22 mouse cellular contexts compared by ENCODE assay signal in the genomic region with DNA sequence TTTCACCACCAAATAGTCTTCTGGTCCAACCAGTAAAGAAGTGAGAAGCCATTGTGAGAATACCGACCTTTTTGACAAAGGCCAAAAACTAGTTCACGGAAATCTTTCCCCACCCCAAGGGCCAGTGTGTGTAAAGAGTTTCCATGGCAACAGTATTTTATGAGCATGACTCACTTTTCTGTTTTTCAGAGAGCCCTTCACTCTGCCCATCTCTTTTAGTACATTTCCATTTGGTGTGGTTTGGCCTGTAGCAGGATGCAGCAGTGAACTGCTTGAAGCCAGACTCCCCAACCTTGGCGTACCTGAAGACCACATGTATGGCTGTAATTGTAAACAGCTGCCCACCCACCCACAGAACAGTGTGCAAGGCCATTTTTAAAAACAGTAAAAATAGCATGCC.
DNase-seq lines count a peak whose midpoint lies in the region; ATAC-seq and TF ChIP-seq lines count a peak whose summit lies in the region.
"Had no signal": no experiment of that assay in that cellular context is flagged by ENCODE, and none has a peak within 500 bp of the region (broad histone marks: within the 10 kb centered on the region; RNA-seq: fewer than 3 reads in every experiment).

No protein-coding gene starts in this region.

- WGBS in lung, postnatal 0 days: 52% methylated on average over 3 of the region's 3 CpGs
- WGBS in limb, embryonic 15.5 days: 22% methylated on average over 3 of the region's 3 CpGs

- H3K4me1 ChIP-seq in lung, postnatal 0 days (ENCODE audit: insufficient read depth, low read depth, low read length): no peaks in the 10 kb centered on the region
- peaks cover 14% of the 10 kb centered on the region for H3K4me1 ChIP-seq in limb, embryonic 15.5 days
- H3K4me1 ChIP-seq: embryonic facial prominence, embryonic 13.5 days; forebrain, embryonic 13.5 days; lung, embryonic 15.5 days; megakaryocyte, embryonic 14.5 days; neural tube, embryonic 15.5 days; stomach, embryonic 15.5 days had no signal

- H3K36me3 ChIP-seq in lung, postnatal 0 days (ENCODE audit: insufficient read depth, low read length): no peaks in the 10 kb centered on the region
- H3K36me3 ChIP-seq in limb, embryonic 15.5 days: no peaks in the 10 kb centered on the region
- H3K36me3 ChIP-seq: embryonic facial prominence, embryonic 13.5 days; lung, embryonic 15.5 days; neural tube, embryonic 15.5 days; stomach, embryonic 15.5 days had no signal

- no peak overlapping the region for H3K4me2 ChIP-seq in lung, postnatal 0 days (replicated peaks; ENCODE audit: low read depth, low read length)
- H3K4me2 ChIP-seq in limb, embryonic 15.5 days: no peak overlapping the region
- H3K4me2 ChIP-seq: embryonic facial prominence, embryonic 13.5 days; forebrain, embryonic 13.5 days; hindbrain, embryonic 14.5 days; liver, embryonic 11.5 days; lung, embryonic 15.5 days; neural tube, embryonic 15.5 days; stomach, embryonic 15.5 days had no signal

- no peak for TF ChIP-seq CTCF in lung, postnatal 0 days (IDR thresholded peaks at IDR 0.05)

- H3K27me3 ChIP-seq in lung, postnatal 0 days (replicated peaks; ENCODE audit: insufficient read depth, low read length): no peaks in the 10 kb centered on the region
- H3K27me3 ChIP-seq in limb, embryonic 15.5 days: no peaks in the 10 kb centered on the region
- H3K27me3 ChIP-seq: embryonic facial prominence, embryonic 13.5 days; forebrain, embryonic 13.5 days; lung, embryonic 15.5 days; neural tube, embryonic 15.5 days; stomach, embryonic 15.5 days had no signal

- H3K4me3 ChIP-seq in lung, postnatal 0 days (ENCODE audit: low read depth, low read length): no peak overlapping the region
- no peak overlapping the region for H3K4me3 ChIP-seq in limb, embryonic 15.5 days
- H3K4me3 ChIP-seq: embryonic facial prominence, embryonic 13.5 days; forebrain, embryonic 13.5 days; gastrocnemius, adult 2 months; lung, embryonic 15.5 days; megakaryocyte, embryonic 14.5 days; neural tube, embryonic 15.5 days; stomach, embryonic 15.5 days had no signal

- peak; percentile 29 for DNase-seq in embryo, embryonic 10.5 days (ENCODE audit: low spot score)
- no peak for DNase-seq in embryo, embryonic 10 days (ENCODE audit: low spot score)
- peak; percentile 52 for DNase-seq in lung, postnatal 0 days (ENCODE audit: low spot score)
- no peak for DNase-seq in lung, postnatal 36 days
- peak; percentile 10 to 18 for DNase-seq in adrenal gland, postnatal 36 days
- DNase-seq in frontal cortex, postnatal 14 days (ENCODE audit: low spot score in 2 of 2): no peak
- DNase-seq in layer of hippocampus, adult 9-10 months (ENCODE audit: low spot score): no peak
- DNase-seq: cerebellum, postnatal 10 days; gastrocnemius, adult 2 months; kidney, adult 18-20 months; kidney, postnatal 36 days; layer of hippocampus, postnatal 36 days; spleen, adult 18-20 months had no signal

- H3K27ac ChIP-seq in lung, postnatal 0 days (ENCODE audit: low read length): no peak overlapping the region
- peak overlapping the region; percentile 57; the same call in 1 of the 2 replicates for H3K27ac ChIP-seq in limb, embryonic 15.5 days
- H3K27ac ChIP-seq: embryonic facial prominence, embryonic 13.5 days; forebrain, embryonic 13.5 days; gastrocnemius, adult 2 months; hindbrain, embryonic 14.5 days; lung, embryonic 15.5 days; neural tube, embryonic 15.5 days; stomach, embryonic 15.5 days had no signal

- no peak overlapping the region for H3K9ac ChIP-seq in lung, postnatal 0 days (replicated peaks; ENCODE audit: low read depth)
- no peak overlapping the region for H3K9ac ChIP-seq in limb, embryonic 15.5 days
- H3K9ac ChIP-seq: embryonic facial prominence, embryonic 13.5 days; forebrain, embryonic 13.5 days; hindbrain, embryonic 14.5 days; lung, embryonic 15.5 days; neural tube, embryonic 15.5 days; stomach, embryonic 15.5 days had no signal

- TF ChIP-seq EP300 in lung, postnatal 0 days (IDR thresholded peaks at IDR 0.05): no peak

- H3K9me3 ChIP-seq in lung, postnatal 0 days (ENCODE audit: low read length): no peaks in the 10 kb centered on the region
- no peaks in the 10 kb centered on the region for H3K9me3 ChIP-seq in limb, embryonic 15.5 days
- H3K9me3 ChIP-seq: embryonic facial prominence, embryonic 13.5 days; forebrain, embryonic 13.5 days; lung, embryonic 15.5 days; megakaryocyte, embryonic 14.5 days; neural tube, embryonic 15.5 days; stomach, embryonic 15.5 days had no signal

- no peak for ATAC-seq in lung, postnatal 0 days
- ATAC-seq in limb, embryonic 15.5 days (ENCODE audit: insufficient number of reproducible peaks, low FRiP score, low TSS enrichment, low read depth): peak; percentile 74
- ATAC-seq: forebrain, embryonic 13.5 days had no signal

Comparison
In these comparisons a context has a peak if more than half of its experiments do, and no peak if none do; other contexts are left out.
1. DNase-seq: peak in embryo, embryonic 10.5 days (single experiment), lung, postnatal 0 days (single experiment) and adrenal gland, postnatal 36 days (2 of 2); none in embryo, embryonic 10 days (single experiment), lung, postnatal 36 days (single experiment), frontal cortex, postnatal 14 days (0 of 2) and layer of hippocampus, adult 9-10 months (single experiment).